Comparison of ENCODE assay signal across 15 mouse cellular contexts in genomic region chr3:129201681-129202255, GRCm38 (mm10). TPM values are rescaled to one million over a fixed set of nuclear protein-coding genes. Genes with fewer than 3 reads are reported as not detected.
DNase-seq lines count a peak whose midpoint lies in the region; ATAC-seq and TF ChIP-seq lines count a peak whose summit lies in the region.
"Had no signal": no experiment of that assay in that cellular context is flagged by ENCODE, and none has a peak within 500 bp of the region (broad histone marks: within the 10 kb centered on the region; RNA-seq: fewer than 3 reads in every experiment).

No protein-coding gene starts in this region.

- no peak for ATAC-seq in kidney, embryonic 14.5 days (ENCODE audit: low FRiP score, low TSS enrichment)
- no peak for ATAC-seq in intestine, embryonic 14.5 days (replicated peaks; ENCODE audit: low FRiP score, low TSS enrichment, low read depth)
- ATAC-seq: CD4-positive, CD25-positive, alpha-beta regulatory T cell, adult 4 months; forebrain, embryonic 16.5 days had no signal

- H3K36me3 ChIP-seq in kidney, adult 2 months (ENCODE audit: control insufficient read depth, insufficient read depth, low read length): no peaks in the 10 kb centered on the region
- H3K36me3 ChIP-seq in kidney, embryonic 14.5 days (ENCODE audit: control insufficient read depth, insufficient read depth, low read length): no peaks in the 10 kb centered on the region
- no peaks in the 10 kb centered on the region for H3K36me3 ChIP-seq in intestine, embryonic 14.5 days (ENCODE audit: control insufficient read depth, insufficient read depth, low read length)
- H3K36me3 ChIP-seq in myocyte (ENCODE audit: control insufficient read depth, insufficient read depth): no peaks in the 10 kb centered on the region
- H3K36me3 ChIP-seq: hindbrain, embryonic 13.5 days; liver, embryonic 15.5 days had no signal

- no peak for TF ChIP-seq POLR2A in kidney, adult 2 months (IDR thresholded peaks at IDR 0.05; ENCODE audit: low read depth, low read length)
- TF ChIP-seq POLR2A in myocyte (IDR thresholded peaks at IDR 0.05; ENCODE audit: insufficient read length, low read depth): no peak

- no peak overlapping the region for H3K27ac ChIP-seq in kidney, adult 2 months (ENCODE audit: insufficient read depth, low read depth, low read length)
- H3K27ac ChIP-seq in kidney, embryonic 14.5 days (ENCODE audit: low read depth, low read length): no peak overlapping the region
- H3K27ac ChIP-seq in intestine, embryonic 14.5 days (ENCODE audit: low read depth): no peak overlapping the region
- H3K27ac ChIP-seq: hindbrain, embryonic 13.5 days; liver, embryonic 15.5 days had no signal

- H3K9ac ChIP-seq in kidney, embryonic 14.5 days (ENCODE audit: low read depth, low read length): no peak overlapping the region
- peak overlapping the region; percentile 44; the same call in 1 of the 2 replicates for H3K9ac ChIP-seq in intestine, embryonic 14.5 days (ENCODE audit: low read length)
- H3K9ac ChIP-seq: hindbrain, embryonic 13.5 days; liver, embryonic 15.5 days had no signal

- no peak for TF ChIP-seq CTCF in kidney, adult 2 months (conservative IDR thresholded peaks at IDR 0.05; ENCODE audit: insufficient read depth, insufficient read length, low read depth, low read length)

- peaks cover 52% of the 10 kb centered on the region for H3K79me2 ChIP-seq in myocyte (ENCODE audit: control insufficient read depth, insufficient read depth)

- no peaks in the 10 kb centered on the region for H3K9me3 ChIP-seq in kidney, embryonic 14.5 days (ENCODE audit: control insufficient read depth, low read length)
- no peaks in the 10 kb centered on the region for H3K9me3 ChIP-seq in intestine, embryonic 14.5 days (ENCODE audit: control insufficient read depth, low read length)
- H3K9me3 ChIP-seq: hindbrain, embryonic 13.5 days; liver, embryonic 15.5 days had no signal

- 17% methylated on average over 11 of the region's 11 CpGs for WGBS in kidney, adult 2 months
- 2% methylated on average over 11 of the region's 11 CpGs for WGBS in kidney, embryonic 14.5 days
- WGBS in intestine, embryonic 14.5 days: 25% methylated on average over 11 of the region's 11 CpGs

- H3K4me2 ChIP-seq in kidney, embryonic 14.5 days (replicated peaks; ENCODE audit: low read depth, low read length): no peak overlapping the region
- H3K4me2 ChIP-seq in intestine, embryonic 14.5 days (ENCODE audit: low read length): peak overlapping the region; percentile 82
- peak overlapping the region; percentile 82 for H3K4me2 ChIP-seq in myocyte (ENCODE audit: low read depth)
- H3K4me2 ChIP-seq: hindbrain, embryonic 13.5 days; liver, embryonic 15.5 days had no signal

- no peak overlapping the region for H3ac ChIP-seq in myocyte (ENCODE audit: control insufficient read depth, insufficient read length)

- H3K27me3 ChIP-seq in kidney, adult 2 months (replicated peaks; ENCODE audit: control insufficient read depth, insufficient read depth, low read length): peaks cover 8% of the 10 kb centered on the region; the same call in 1 of the 2 replicates
- peaks cover 91% of the 10 kb centered on the region for H3K27me3 ChIP-seq in kidney, embryonic 14.5 days (ENCODE audit: control insufficient read depth, insufficient read depth, low read length)
- H3K27me3 ChIP-seq in intestine, embryonic 14.5 days (replicated peaks; ENCODE audit: control insufficient read depth, insufficient read depth, low read length): peaks cover 91% of the 10 kb centered on the region
- H3K27me3 ChIP-seq in myocyte (ENCODE audit: control insufficient read depth, insufficient read depth, insufficient read length): no peaks in the 10 kb centered on the region

- no peaks in the 10 kb centered on the region; the same call in 1 of the 2 replicates for H3K4me1 ChIP-seq in kidney, adult 2 months (ENCODE audit: control insufficient read depth, insufficient read depth, low read length)
- H3K4me1 ChIP-seq in kidney, embryonic 14.5 days (ENCODE audit: control insufficient read depth, insufficient read depth, low read length): peaks cover 8% of the 10 kb centered on the region; the same call in 1 of the 2 replicates
- peaks cover 10% of the 10 kb centered on the region; the same call in 1 of the 2 replicates for H3K4me1 ChIP-seq in intestine, embryonic 14.5 days (replicated peaks; ENCODE audit: control insufficient read depth, insufficient read depth, low read length)

- H3K4me3 ChIP-seq in kidney, adult 2 months (ENCODE audit: insufficient read depth, low read depth, low read length): no peak overlapping the region
- H3K4me3 ChIP-seq in kidney, embryonic 14.5 days (ENCODE audit: low read length): no peak overlapping the region
- H3K4me3 ChIP-seq in intestine, embryonic 14.5 days (ENCODE audit: low read depth, low read length): peak overlapping the region; percentile 38
- peak overlapping the region; percentile 94 for H3K4me3 ChIP-seq in myocyte
- H3K4me3 ChIP-seq: hindbrain, embryonic 13.5 days; liver, embryonic 15.5 days had no signal

- DNase-seq in kidney, adult 2 months: peak; percentile 6
- DNase-seq in embryo, embryonic 10.5 days (ENCODE audit: low spot score): peak; percentile 64
- peak; percentile 58 for DNase-seq in intestine, embryonic 14.5 days (ENCODE audit: low spot score)
- no peak for DNase-seq in urinary bladder, adult 2 months (ENCODE audit: low spot score)
- DNase-seq in lung, adult 18-20 months: no peak
- DNase-seq in spleen, postnatal 36 days (ENCODE audit: low spot score in 2 of 2): no peak
- DNase-seq: adrenal gland, adult 2 months; kidney, postnatal 36 days; right cerebral cortex, postnatal 14 days had no signal

TF ChIP-seq in myocyte, 11 proteins besides CTCF, POLR2A, EP300 and RAD21:
- TF ChIP-seq E2F4 (IDR thresholded peaks at IDR 0.05; ENCODE audit: insufficient read depth) (no peak), MYOG (IDR thresholded peaks at IDR 0.05; ENCODE audit: control insufficient read depth in 1 of 3, insufficient read depth in 1 of 3, insufficient read length in 2 of 3, low read depth in 2 of 3) (no peak), REST (IDR thresholded peaks at IDR 0.05; ENCODE audit: insufficient read depth, insufficient read length) (no peak), POLR2AphosphoS2 (IDR thresholded peaks at IDR 0.05; ENCODE audit: insufficient read length, low read depth) (no peak), TCF3 (IDR thresholded peaks at IDR 0.05; ENCODE audit: insufficient read length, low read depth) (no peak), CEBPB (IDR thresholded peaks at IDR 0.05; ENCODE audit: insufficient read depth, poor library complexity, severe bottlenecking) (no peak), TCF12 (IDR thresholded peaks at IDR 0.05; ENCODE audit: insufficient read depth, poor library complexity, severe bottlenecking) (no peak), MYOD1 (IDR thresholded peaks at IDR 0.05; ENCODE audit: control insufficient read depth in 1 of 3, insufficient read length in 2 of 3, low read depth in 2 of 3) (no peak), USF1 (IDR thresholded peaks at IDR 0.05; ENCODE audit: low read depth) (no peak), SRF (IDR thresholded peaks at IDR 0.05; ENCODE audit: control insufficient read depth, insufficient read length, low read depth) (no peak), MAX (IDR thresholded peaks at IDR 0.05; ENCODE audit: low read depth) (no peak)

RNA-seq across cellular contexts. Expression of gene Pitx2, which starts 2.1 kb away (rescaled TPM):
- polyA plus RNA-seq in kidney, adult 2 months (2012; rRNA removed): 9.9 and 10.5 TPM in 2 replicates
- 1.7 and 1.8 TPM in 2 replicates for polyA plus RNA-seq in kidney, embryonic 14.5 days (2014; fragmentation: Nextera tagmentation; extraction: Ambion mirVana)
- 35.6 and 48.0 TPM in 2 replicates for polyA plus RNA-seq in intestine, embryonic 14.5 days (2014; fragmentation: Nextera tagmentation; extraction: Ambion mirVana)
- polyA plus RNA-seq in myocyte (2012; fragmentation: generic; extraction: Trizol): 35.6 TPM
- 60.8 and 75.0 TPM in 2 replicates for polyA plus RNA-seq in urinary bladder, adult 2 months (2012; rRNA removed)

Comparison
In these comparisons a context has a peak if more than half of its experiments do, and no peak if none do; other contexts are left out.
1. DNase-seq: peak in kidney, adult 2 months (single experiment), embryo, embryonic 10.5 days (single experiment) and intestine, embryonic 14.5 days (single experiment); none in urinary bladder, adult 2 months (single experiment), lung, adult 18-20 months (0 of 2) and spleen, postnatal 36 days (0 of 2).
2. H3K4me3 ChIP-seq: peak in intestine, embryonic 14.5 days (single experiment) and myocyte (single experiment); none in kidney, adult 2 months (single experiment) and kidney, embryonic 14.5 days (single experiment).